Mouse (Mus musculus) granulocyte monocyte progenitor cell, adult 5-6 weeks (primary cell): ENCODE measurements around the gene Parp8. TPM values are rescaled to one million over a fixed set of nuclear protein-coding genes. Genes with fewer than 3 reads are reported as not detected.

Experiments used
- ATAC-seq: replicated peaks from 2 replicates; pipeline ENCODE4 v1.8.0; 2016; ENCODE audit warnings: mild to moderate bottlenecking, moderate TSS enrichment, inconsistent platforms; ENCODE audit not compliant: poor library complexity, severe bottlenecking
- total RNA-seq, 2 experiments: library from RNA; stranded (forward) in 1 of 2; stranded (reverse) in 1 of 2; fragments of 200-712, 200-1000 nt in 1 of 2; fragments of >200 nt in 1 of 2; fragmentation: Nextera tagmentation in 1 of 2; gene quantifications; 2 replicates each; pipeline ENCODE4 v1.2.3; 2014 to 2017

Gene Parp8
- total RNA-seq, 2 experiments from 2014 or later: 119 to 158 TPM

DNA sequence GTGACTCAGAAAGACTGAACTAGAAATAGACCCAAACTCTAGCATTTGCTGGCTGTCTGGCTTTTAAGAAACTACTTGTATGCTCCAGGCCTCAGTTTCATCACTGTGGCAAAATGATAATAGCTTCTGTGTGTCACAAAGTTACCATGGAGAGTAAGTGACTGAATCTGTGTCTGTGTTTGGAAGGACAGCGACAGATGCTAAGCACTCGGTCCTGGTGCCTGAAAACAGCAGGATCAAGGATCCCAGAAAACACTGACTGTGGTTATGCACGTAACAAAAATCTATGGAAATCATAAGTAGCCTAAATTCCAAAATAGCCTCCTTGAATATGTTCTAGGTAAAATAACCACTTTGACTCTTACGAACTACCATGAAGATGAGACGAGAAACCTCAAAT is 126.9 kb downstream of the Parp8 start:
- no peak for ATAC-seq

DNA sequence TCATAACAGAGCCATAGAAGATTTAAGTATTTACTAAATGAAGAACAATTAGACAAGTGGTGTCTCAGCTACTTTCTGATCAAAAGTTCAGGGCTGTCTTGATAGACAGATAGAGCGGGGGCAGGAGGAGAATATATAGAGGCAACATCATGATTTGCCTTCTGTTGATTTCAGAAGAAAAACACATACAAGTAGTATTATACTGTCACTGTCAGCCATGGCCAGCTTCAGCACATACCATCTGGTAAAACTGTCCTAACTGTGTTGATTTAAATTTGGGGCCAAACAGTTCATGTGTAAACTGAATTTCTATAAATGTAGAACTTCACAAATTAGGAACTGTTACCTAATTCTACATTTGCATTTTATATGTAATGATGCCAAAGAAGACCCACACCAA is 127.6 kb downstream of the Parp8 start:
- ATAC-seq: no peak

DNA sequence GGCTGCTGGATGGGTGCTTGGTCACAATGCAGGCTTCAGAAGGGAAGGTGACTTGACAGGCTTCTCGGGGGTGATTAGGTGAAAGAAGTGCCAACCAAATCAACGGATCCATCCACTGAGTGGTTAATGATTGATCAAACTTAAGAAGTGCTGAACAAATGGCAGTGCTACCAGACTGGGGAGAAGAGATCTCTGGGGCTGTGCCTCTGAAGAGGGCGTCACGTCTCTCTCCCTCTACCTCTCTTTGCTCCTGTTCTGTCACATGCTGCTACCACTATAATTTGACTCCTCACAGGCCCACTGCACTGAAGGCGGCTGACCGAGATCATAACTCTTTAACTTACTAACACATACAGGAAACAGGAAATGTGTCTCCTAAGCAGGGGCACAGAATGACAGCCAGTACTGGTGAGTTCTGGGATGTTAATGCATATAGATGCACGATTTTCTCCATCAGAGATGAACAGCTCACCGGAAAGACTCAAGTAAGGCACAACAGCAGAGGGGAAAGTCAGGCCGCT is 140.9 kb downstream of the Parp8 start:
- ATAC-seq: peak; percentile 37; the same call in 1 of the 2 replicates

GRCm38 (mm10) chr13:116882226-116882625 is 143.1 kb downstream of the Parp8 start:
- no peak for ATAC-seq

- ATAC-seq: no peak
Measured at GRCm38 (mm10) chr13:116879580-116880192, 145.7 kb downstream of the Parp8 start.

DNA sequence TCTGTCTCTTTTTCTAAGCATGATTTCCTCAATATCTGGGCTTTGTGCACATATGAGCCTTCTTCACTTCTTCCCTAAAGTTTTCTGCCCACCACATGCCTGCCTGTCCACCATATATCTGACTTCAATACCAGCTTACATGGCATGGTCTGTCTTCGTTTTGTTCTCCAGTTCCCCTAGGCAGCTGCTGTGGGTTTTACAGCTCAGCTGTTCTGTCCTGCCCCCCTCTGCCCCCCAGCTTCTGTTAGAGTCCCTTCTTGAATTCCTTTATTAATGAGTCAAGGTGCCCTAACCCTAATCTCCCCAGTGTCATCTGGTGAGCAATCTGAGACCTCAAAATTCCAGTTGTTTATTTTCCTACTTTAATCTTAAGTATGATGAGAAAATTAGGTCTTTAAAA is 155.1 kb downstream of the Parp8 start:
- ATAC-seq: no peak

- peak; percentile 99 for ATAC-seq
Measured at GRCm38 (mm10) chr13:116843937-116844336, 181.4 kb downstream of the Parp8 start.

- peak; percentile 73 for ATAC-seq
Measured at GRCm38 (mm10) chr13:116830984-116831383, 194.4 kb downstream of the Parp8 start.

DNA sequence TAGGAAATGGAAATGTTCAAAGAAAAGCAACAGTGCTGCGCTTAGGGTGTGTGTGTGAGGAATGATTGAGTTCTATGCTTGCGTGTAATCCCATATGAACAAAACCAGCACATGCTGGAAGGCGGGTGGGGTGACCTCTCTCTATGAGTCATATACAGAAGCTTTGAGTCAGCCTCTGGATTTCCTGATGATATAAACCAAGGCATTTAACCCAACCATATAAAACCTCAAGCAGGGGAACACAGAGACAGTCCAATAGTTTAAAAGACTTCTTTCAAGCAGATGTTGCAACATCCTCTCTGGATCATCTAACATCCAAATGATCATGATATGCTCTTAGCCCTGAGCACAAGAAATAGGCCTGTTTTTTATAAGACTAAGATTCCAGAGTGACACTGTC is 196.3 kb downstream of the Parp8 start:
- peak; percentile 22; the same call in 1 of the 2 replicates for ATAC-seq

DNA sequence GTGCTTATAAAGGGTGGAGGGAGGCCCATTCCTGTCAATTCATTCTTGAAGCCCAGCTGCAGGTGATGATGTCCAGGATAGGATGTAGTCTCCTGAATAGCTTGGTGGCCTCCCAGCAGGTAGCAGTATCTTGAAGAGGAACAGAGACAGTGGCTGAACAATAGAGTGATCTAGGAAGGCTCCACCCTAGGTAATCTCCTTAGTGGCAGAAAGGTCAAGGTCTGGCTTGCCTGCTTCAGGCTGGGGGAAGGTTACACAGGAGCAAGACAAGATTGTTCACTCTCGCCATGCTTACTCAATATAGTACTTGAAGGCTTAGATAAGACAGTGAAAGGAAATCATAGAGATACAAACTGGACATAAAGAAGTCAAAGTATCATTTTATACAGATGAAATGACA is 213.9 kb downstream of the Parp8 start:
- no peak for ATAC-seq

Other genes with a start within 250 kb of the Parp8 start
- 367 and 442 TPM in 2 replicates for gene Emb, start 183.0 kb upstream of the Parp8 start, total RNA-seq (2014; fragmentation: Nextera tagmentation)
- gene Emb, start 183.0 kb upstream of the Parp8 start, total RNA-seq (2017): 642 and 682 TPM in 2 replicates
- not detected in 2 replicates for gene Gm17509, start 195.5 kb upstream of the Parp8 start, total RNA-seq (2014; fragmentation: Nextera tagmentation)
- 0.17 and 0.82 TPM in 2 replicates for gene Gm17509, start 195.5 kb upstream of the Parp8 start, total RNA-seq (2017)